Mouse (Mus musculus): ENCODE measurements around the gene Mtif3.

- no peak for TF ChIP-seq POLR2A (IDR thresholded peaks at IDR 0.05; ENCODE audit: low read depth, low read length)
- no peak for TF ChIP-seq MAX (IDR thresholded peaks at IDR 0.05; ENCODE audit: low read length)
- no peak for TF ChIP-seq CTCF (conservative IDR thresholded peaks at IDR 0.05 in 1 of 2, IDR thresholded peaks at IDR 0.05 in 1 of 2; ENCODE audit: low read depth in 2 of 2, low read length in 2 of 2)
- no peak for TF ChIP-seq MAFK (IDR thresholded peaks at IDR 0.05; ENCODE audit: insufficient replicate concordance, low read length)
Measured at GRCm38 (mm10) chr5:146942965-146943364, 20.6 kb downstream of the Mtif3 start.
